ENCODE assay signal across 10 mouse cellular contexts in genomic region chr10:126985127-126985526, GRCm38 (mm10). TPM values are rescaled to one million over a fixed set of nuclear protein-coding genes. Genes with fewer than 3 reads are reported as not detected.
DNase-seq lines count a peak whose midpoint lies in the region; ATAC-seq lines count a peak whose summit lies in the region.
"Had no signal": no experiment of that assay in that cellular context is flagged by ENCODE, and none has a peak within 500 bp of the region (broad histone marks: within the 10 kb centered on the region; RNA-seq: fewer than 3 reads in every experiment).

No protein-coding gene starts in this region.

- DNase-seq in cerebellum, adult 11-12 months: peak; percentile 51
- no peak for DNase-seq in cerebellum, adult 18-20 months
- no peak for DNase-seq in forebrain, embryonic 14.5 days (ENCODE audit: low spot score)
- DNase-seq in right cerebral cortex, postnatal 25 days: no peak
- DNase-seq: adrenal gland, adult 2 months had no signal

- peaks cover 87% of the 10 kb centered on the region for H3K4me1 ChIP-seq in kidney, embryonic 16.5 days (ENCODE audit: insufficient read depth, low read length)
- H3K4me1 ChIP-seq in kidney, embryonic 14.5 days (ENCODE audit: control insufficient read depth, insufficient read depth, low read length): peaks cover 79% of the 10 kb centered on the region
- H3K4me1 ChIP-seq in forebrain, embryonic 14.5 days (ENCODE audit: control insufficient read depth, insufficient read depth, low read length): peaks cover 67% of the 10 kb centered on the region
- peaks cover 89% of the 10 kb centered on the region for H3K4me1 ChIP-seq in midbrain, embryonic 13.5 days (replicated peaks)

- peak overlapping the region; percentile 61 for H3K27ac ChIP-seq in kidney, embryonic 16.5 days (ENCODE audit: low read length)
- no peak overlapping the region; the same call in 1 of the 2 replicates for H3K27ac ChIP-seq in kidney, embryonic 14.5 days (ENCODE audit: low read depth, low read length)
- peak overlapping the region; percentile 39; the same call in 1 of the 2 replicates for H3K27ac ChIP-seq in forebrain, embryonic 14.5 days (ENCODE audit: low read depth, low read length)
- H3K27ac ChIP-seq in midbrain, embryonic 13.5 days: no peak overlapping the region; the same call in 1 of the 2 replicates

- H3K9me3 ChIP-seq in kidney, embryonic 16.5 days (ENCODE audit: low read length): no peaks in the 10 kb centered on the region
- H3K9me3 ChIP-seq in kidney, embryonic 14.5 days (ENCODE audit: control insufficient read depth, low read length): no peaks in the 10 kb centered on the region
- no peaks in the 10 kb centered on the region for H3K9me3 ChIP-seq in forebrain, embryonic 14.5 days (replicated peaks; ENCODE audit: control insufficient read depth, low read length)
- no peaks in the 10 kb centered on the region for H3K9me3 ChIP-seq in midbrain, embryonic 13.5 days

- no peaks in the 10 kb centered on the region for H3K27me3 ChIP-seq in kidney, embryonic 16.5 days (ENCODE audit: insufficient read depth, low read length)
- no peaks in the 10 kb centered on the region for H3K27me3 ChIP-seq in kidney, embryonic 14.5 days (ENCODE audit: control insufficient read depth, insufficient read depth, low read length)
- no peaks in the 10 kb centered on the region for H3K27me3 ChIP-seq in forebrain, embryonic 14.5 days (replicated peaks; ENCODE audit: control insufficient read depth, insufficient read depth, low read length)
- no peaks in the 10 kb centered on the region for H3K27me3 ChIP-seq in midbrain, embryonic 13.5 days

- H3K36me3 ChIP-seq in kidney, embryonic 16.5 days (ENCODE audit: insufficient read depth, low read length): peaks cover 3% of the 10 kb centered on the region; the same call in 1 of the 2 replicates
- H3K36me3 ChIP-seq in kidney, embryonic 14.5 days (ENCODE audit: control insufficient read depth, insufficient read depth, low read length): peaks cover 8% of the 10 kb centered on the region; the same call in 1 of the 2 replicates
- H3K36me3 ChIP-seq in forebrain, embryonic 14.5 days (ENCODE audit: control insufficient read depth, insufficient read depth, low read length): peaks cover 5% of the 10 kb centered on the region
- no peaks in the 10 kb centered on the region for H3K36me3 ChIP-seq in midbrain, embryonic 13.5 days

- WGBS in kidney, embryonic 16.5 days: 67% methylated on average over 4 of the region's 4 CpGs
- WGBS in kidney, embryonic 14.5 days: 79% methylated on average over 4 of the region's 4 CpGs
- 84% methylated on average over 4 of the region's 4 CpGs for WGBS in forebrain, embryonic 14.5 days
- WGBS in midbrain, embryonic 13.5 days: 79% methylated on average over 4 of the region's 4 CpGs

- peak overlapping the region; percentile 97; the same call in 1 of the 2 replicates for H3K4me2 ChIP-seq in kidney, embryonic 16.5 days (replicated peaks; ENCODE audit: low read depth, low read length)
- H3K4me2 ChIP-seq in kidney, embryonic 14.5 days (replicated peaks; ENCODE audit: low read depth, low read length): no peak overlapping the region
- H3K4me2 ChIP-seq in forebrain, embryonic 14.5 days (ENCODE audit: low read length): no peak overlapping the region
- 0 out of 2 replicates have a peak overlapping the region, but pooled peaks have one; percentile 1 for H3K4me2 ChIP-seq in midbrain, embryonic 13.5 days (replicated peaks)

- ATAC-seq in kidney, embryonic 16.5 days (ENCODE audit: low FRiP score, low TSS enrichment): no peak
- ATAC-seq in kidney, embryonic 14.5 days (ENCODE audit: low FRiP score, low TSS enrichment): no peak
- no peak for ATAC-seq in forebrain, embryonic 14.5 days
- ATAC-seq in midbrain, embryonic 13.5 days: no peak
- no peak for ATAC-seq in erythroblast, adult 5-6 weeks (replicated peaks; ENCODE audit: low FRiP score, poor library complexity, severe bottlenecking)

- H3K4me3 ChIP-seq in kidney, embryonic 16.5 days (ENCODE audit: low read length): no peak overlapping the region
- no peak overlapping the region for H3K4me3 ChIP-seq in kidney, embryonic 14.5 days (ENCODE audit: low read length)
- H3K4me3 ChIP-seq in forebrain, embryonic 14.5 days (ENCODE audit: low read depth, low read length): no peak overlapping the region
- no peak overlapping the region for H3K4me3 ChIP-seq in midbrain, embryonic 13.5 days (replicated peaks)

- H3K9ac ChIP-seq in kidney, embryonic 16.5 days (replicated peaks; ENCODE audit: low read length): 0 out of 2 replicates have a peak overlapping the region, but pooled peaks have one; percentile 31
- H3K9ac ChIP-seq in kidney, embryonic 14.5 days (ENCODE audit: low read depth, low read length): no peak overlapping the region
- H3K9ac ChIP-seq in forebrain, embryonic 14.5 days (ENCODE audit: low read length): no peak overlapping the region
- no peak overlapping the region; the same call in 1 of the 2 replicates for H3K9ac ChIP-seq in midbrain, embryonic 13.5 days (replicated peaks)

RNA-seq across cellular contexts. Expression of gene Ctdsp2, which starts 6.6 kb away (rescaled TPM):
- 70.5 and 76.1 TPM in 2 replicates for polyA plus RNA-seq in kidney, embryonic 16.5 days (2015; fragmentation: Nextera tagmentation; extraction: Ambion mirVana)
- 81.1 and 112 TPM in 2 replicates for polyA plus RNA-seq in kidney, embryonic 14.5 days (2014; fragmentation: Nextera tagmentation; extraction: Ambion mirVana)
- polyA plus RNA-seq in forebrain, embryonic 14.5 days (2014; fragmentation: Nextera tagmentation; extraction: Ambion mirVana): 30.2 and 34.5 TPM in 2 replicates
- 18.7 and 23.6 TPM in 2 replicates for polyA plus RNA-seq in midbrain, embryonic 13.5 days (2015; fragmentation: Nextera tagmentation; extraction: Ambion mirVana)
- 19.6 and 29.3 TPM in 2 replicates for total RNA-seq in erythroblast, adult 5-6 weeks (2015; ENCODE audit: low replicate concordance)
- total RNA-seq in erythroblast, adult 5-6 weeks (2017; ENCODE audit: low replicate concordance): 16.5 and 20.9 TPM in 2 replicates

RNA-seq across cellular contexts. Expression of gene Avil, which starts 15.4 kb away (rescaled TPM):
- 0.17 and 0.22 TPM in 2 replicates for polyA plus RNA-seq in kidney, embryonic 16.5 days (2015; fragmentation: Nextera tagmentation; extraction: Ambion mirVana)
- 0.19 and 0.20 TPM in 2 replicates for polyA plus RNA-seq in kidney, embryonic 14.5 days (2014; fragmentation: Nextera tagmentation; extraction: Ambion mirVana)
- polyA plus RNA-seq in forebrain, embryonic 14.5 days (2014; fragmentation: Nextera tagmentation; extraction: Ambion mirVana): 0.07 and 0.70 TPM in 2 replicates
- 2.2 and 2.8 TPM in 2 replicates for polyA plus RNA-seq in midbrain, embryonic 13.5 days (2015; fragmentation: Nextera tagmentation; extraction: Ambion mirVana)
- not detected in 2 replicates for total RNA-seq in erythroblast, adult 5-6 weeks (2015; ENCODE audit: low replicate concordance)
- not detected in 2 replicates for total RNA-seq in erythroblast, adult 5-6 weeks (2017; ENCODE audit: low replicate concordance)

RNA-seq across cellular contexts. Expression of gene Tsfm, which starts 45.5 kb away (rescaled TPM):
- polyA plus RNA-seq in kidney, embryonic 16.5 days (2015; fragmentation: Nextera tagmentation; extraction: Ambion mirVana): 102 and 103 TPM in 2 replicates
- 90.5 and 98.2 TPM in 2 replicates for polyA plus RNA-seq in kidney, embryonic 14.5 days (2014; fragmentation: Nextera tagmentation; extraction: Ambion mirVana)
- polyA plus RNA-seq in forebrain, embryonic 14.5 days (2014; fragmentation: Nextera tagmentation; extraction: Ambion mirVana): 64.4 and 65.4 TPM in 2 replicates
- polyA plus RNA-seq in midbrain, embryonic 13.5 days (2015; fragmentation: Nextera tagmentation; extraction: Ambion mirVana): 63.5 and 63.9 TPM in 2 replicates
- 5.0 and 5.8 TPM in 2 replicates for total RNA-seq in erythroblast, adult 5-6 weeks (2015; ENCODE audit: low replicate concordance)
- 2.9 and 5.9 TPM in 2 replicates for total RNA-seq in erythroblast, adult 5-6 weeks (2017; ENCODE audit: low replicate concordance)

RNA-seq across cellular contexts. Expression of gene Mettl1, which starts 56.1 kb away (rescaled TPM):
- 52.8 and 58.2 TPM in 2 replicates for polyA plus RNA-seq in kidney, embryonic 16.5 days (2015; fragmentation: Nextera tagmentation; extraction: Ambion mirVana)
- polyA plus RNA-seq in kidney, embryonic 14.5 days (2014; fragmentation: Nextera tagmentation; extraction: Ambion mirVana): 69.5 and 78.1 TPM in 2 replicates
- polyA plus RNA-seq in forebrain, embryonic 14.5 days (2014; fragmentation: Nextera tagmentation; extraction: Ambion mirVana): 21.4 and 22.3 TPM in 2 replicates
- polyA plus RNA-seq in midbrain, embryonic 13.5 days (2015; fragmentation: Nextera tagmentation; extraction: Ambion mirVana): 21.1 and 22.0 TPM in 2 replicates
- 2.9 and 12.5 TPM in 2 replicates for total RNA-seq in erythroblast, adult 5-6 weeks (2015; ENCODE audit: low replicate concordance)
- total RNA-seq in erythroblast, adult 5-6 weeks (2017; ENCODE audit: low replicate concordance): 0.42 and 2.0 TPM in 2 replicates

RNA-seq across cellular contexts. Expression of gene Eef1akmt3, which starts 56.2 kb away (rescaled TPM):
- polyA plus RNA-seq in kidney, embryonic 16.5 days (2015; fragmentation: Nextera tagmentation; extraction: Ambion mirVana): 0.76 and 0.94 TPM in 2 replicates
- 0.39 and 0.89 TPM in 2 replicates for polyA plus RNA-seq in kidney, embryonic 14.5 days (2014; fragmentation: Nextera tagmentation; extraction: Ambion mirVana)
- polyA plus RNA-seq in forebrain, embryonic 14.5 days (2014; fragmentation: Nextera tagmentation; extraction: Ambion mirVana): 0.06 TPM in 1 of 2 replicates, not detected in the other
- 0.11 and 0.18 TPM in 2 replicates for polyA plus RNA-seq in midbrain, embryonic 13.5 days (2015; fragmentation: Nextera tagmentation; extraction: Ambion mirVana)
- total RNA-seq in erythroblast, adult 5-6 weeks (2015; ENCODE audit: low replicate concordance): not detected in 2 replicates
- not detected in 2 replicates for total RNA-seq in erythroblast, adult 5-6 weeks (2017; ENCODE audit: low replicate concordance)
- total RNA-seq: hematopoietic stem cell, adult 5-6 weeks had no signal

Comparison
In these comparisons a context has a peak if more than half of its experiments do, and no peak if none do; other contexts are left out.
1. H3K27ac ChIP-seq: peak in kidney, embryonic 16.5 days (single experiment) and forebrain, embryonic 14.5 days (single experiment); none in kidney, embryonic 14.5 days (single experiment) and midbrain, embryonic 13.5 days (single experiment).
2. H3K4me2 ChIP-seq: peak in kidney, embryonic 16.5 days (single experiment) and midbrain, embryonic 13.5 days (single experiment); none in kidney, embryonic 14.5 days (single experiment) and forebrain, embryonic 14.5 days (single experiment).